Mouse (Mus musculus) heart, adult 2 months (tissue): Measurements from ENCODE around the gene Fgfr2.

ENCODE experiments used
- CTCF ChIP-seq: fragments of 200-600 bp; IDR thresholded peaks from 2 replicates; pipeline ENCODE4 v1.8.1; 2022; ENCODE audit warnings: antibody characterized with exemption, mild to moderate bottlenecking, moderate library complexity
- POLR2A ChIP-seq: fragments of 200-500 bp; IDR thresholded peaks from 2 replicates; pipeline ENCODE4 v1.6.1; 2011; ENCODE audit warnings: mild to moderate bottlenecking, low read depth, low read length, control low read depth; ENCODE audit not compliant: insufficient read depth

- TF ChIP-seq CTCF (no peak), POLR2A (no peak)
Measured at GRCm38 (mm10) chr7:130989371-130989770, 2133.8 kb downstream of the Fgfr2 start.
